Mouse (Mus musculus): ENCODE measurements around the gene Ywhaq. TPM values are rescaled to one million over a fixed set of nuclear protein-coding genes. Genes with fewer than 3 reads are reported as not detected.

Ywhaq gene
- 261 and 294 TPM in 2 replicates for total RNA-seq (2021)
- long read RNA-seq, transcript Ywhaq-201 (5 exons, 2,110 nt): minor isoform, 125 of 614 reads
- long read RNA-seq, transcript Ywhaq-202 (6 exons, 2,197 nt): major isoform, 390 of 614 reads
- long read RNA-seq, partial matches to known transcripts: 8 of 614 reads
- long read RNA-seq, other reads (novel, unspliced or antisense): 91 of 614 reads

GRCm38 (mm10) chr12:21417100-21418070, at the start of gene Ywhaq:
Ywhaq (minus strand) TSS chr12:21417637.
- DNase-seq: peak; percentile 98

DNA sequence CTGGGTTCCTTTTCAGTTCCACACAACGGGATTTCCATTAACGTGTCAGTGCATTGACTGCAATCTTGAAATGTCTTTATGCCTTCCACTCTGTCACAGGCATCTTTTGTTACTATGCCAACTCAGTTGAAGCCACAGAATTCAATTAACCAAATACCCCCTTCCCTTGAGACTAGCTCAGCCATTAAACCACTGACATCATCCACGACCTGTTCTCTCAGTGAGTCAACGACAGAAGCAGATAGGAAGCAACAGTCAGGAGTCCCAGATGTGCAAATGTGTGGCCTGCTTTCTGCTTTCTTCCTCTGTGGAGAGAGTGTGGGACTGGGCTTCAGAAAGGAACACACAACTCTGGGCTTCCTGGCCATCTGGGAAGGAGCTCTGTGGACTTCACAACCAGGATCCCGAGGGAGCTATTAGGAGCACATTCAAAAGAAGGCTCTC, 46.0 kb upstream of the Ywhaq start:
- no peak for DNase-seq

GRCm38 (mm10) chr12:21462658-21463057, 45.2 kb upstream of the Ywhaq start:
- no peak for DNase-seq

GRCm38 (mm10) chr12:21459681-21460080, 42.2 kb upstream of the Ywhaq start:
- no peak for DNase-seq

- no peak for DNase-seq
Measured at GRCm38 (mm10) chr12:21456021-21456420, 38.6 kb upstream of the Ywhaq start.

GRCm38 (mm10) chr12:21451752-21452151, 34.3 kb upstream of the Ywhaq start:
- peak; percentile 8 for DNase-seq

GRCm38 (mm10) chr12:21451351-21451750, 33.9 kb upstream of the Ywhaq start:
- DNase-seq: no peak

- no peak for DNase-seq
Measured at GRCm38 (mm10) chr12:21443783-21444182, 26.3 kb upstream of the Ywhaq start.

GRCm38 (mm10) chr12:21441870-21442269, 24.4 kb upstream of the Ywhaq start:
- DNase-seq: no peak

DNA sequence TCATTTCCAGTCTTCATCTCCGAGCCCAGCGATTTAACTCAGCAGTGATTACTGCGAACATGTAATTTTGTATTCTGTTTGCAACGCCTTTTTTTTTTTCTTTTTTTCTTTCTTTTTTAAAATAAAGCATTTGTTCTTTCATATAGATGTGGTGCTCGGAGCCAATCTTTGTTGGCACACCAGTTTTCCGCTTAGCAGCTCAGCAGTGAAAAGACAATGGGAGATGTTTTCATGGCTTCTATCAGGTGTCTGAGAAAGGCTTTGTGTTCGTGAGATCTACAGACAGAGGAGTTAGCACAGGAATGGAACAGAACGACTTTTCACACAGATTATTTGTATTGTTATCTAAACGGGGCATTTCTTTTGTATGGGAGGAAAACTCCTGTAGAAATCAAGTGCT, 22.0 kb upstream of the Ywhaq start:
- DNase-seq: no peak

DNA sequence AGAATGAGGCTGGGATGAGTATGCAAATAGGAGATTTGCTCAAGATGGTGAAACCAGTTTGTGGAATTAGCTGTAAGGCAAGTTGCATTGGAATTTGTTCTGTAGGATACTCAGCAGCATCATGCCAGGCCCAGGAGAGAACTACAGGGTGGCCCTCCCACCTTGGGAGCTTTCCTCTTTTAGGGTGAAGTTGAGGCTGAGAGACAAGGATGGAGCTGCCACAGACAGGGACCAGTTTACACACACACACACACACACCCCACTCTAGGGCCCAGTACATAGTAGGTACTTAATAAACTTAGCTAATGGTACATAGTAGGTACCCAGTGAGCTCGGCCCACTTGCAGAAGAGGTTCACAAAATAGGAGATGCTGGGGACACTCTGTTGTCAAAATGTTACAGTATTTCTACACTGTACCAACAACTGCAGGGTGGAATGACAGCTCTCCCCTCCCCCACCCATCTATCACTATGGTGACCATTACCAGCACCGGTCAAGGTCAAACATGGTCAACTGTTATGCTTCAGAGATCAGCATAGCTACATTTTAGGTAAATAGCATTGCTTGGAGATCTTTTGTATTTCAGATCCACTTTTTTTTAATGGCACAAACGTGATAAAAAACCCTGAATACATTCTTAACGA, 21.4 kb upstream of the Ywhaq start:
- no peak for DNase-seq

GRCm38 (mm10) chr12:21438294-21438693, 20.9 kb upstream of the Ywhaq start:
- no peak for DNase-seq

- DNase-seq: no peak
Measured at GRCm38 (mm10) chr12:21431950-21432349, 14.5 kb upstream of the Ywhaq start.

DNA sequence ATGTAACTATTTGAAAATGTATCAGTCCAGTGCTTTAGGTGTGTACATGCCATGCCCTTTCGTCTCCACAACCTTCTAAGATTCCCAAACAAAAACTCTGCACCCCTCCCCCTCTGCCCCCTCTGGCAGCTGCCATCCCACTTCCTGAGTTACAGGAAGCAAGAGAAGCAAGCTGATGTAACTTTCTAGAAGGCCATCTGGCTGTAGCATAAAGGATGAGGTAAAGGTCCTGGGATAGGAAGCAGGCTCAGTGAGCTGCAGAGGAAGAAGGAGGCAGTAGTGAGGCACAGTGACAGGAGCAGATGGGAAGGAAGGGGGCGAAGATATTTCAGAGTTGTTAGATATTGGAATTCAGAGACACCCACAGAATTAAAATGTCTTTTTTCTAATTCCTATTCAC, 13.6 kb upstream of the Ywhaq start:
- no peak for DNase-seq

- no peak for DNase-seq
Measured at GRCm38 (mm10) chr12:21430140-21430539, 12.7 kb upstream of the Ywhaq start.

DNA sequence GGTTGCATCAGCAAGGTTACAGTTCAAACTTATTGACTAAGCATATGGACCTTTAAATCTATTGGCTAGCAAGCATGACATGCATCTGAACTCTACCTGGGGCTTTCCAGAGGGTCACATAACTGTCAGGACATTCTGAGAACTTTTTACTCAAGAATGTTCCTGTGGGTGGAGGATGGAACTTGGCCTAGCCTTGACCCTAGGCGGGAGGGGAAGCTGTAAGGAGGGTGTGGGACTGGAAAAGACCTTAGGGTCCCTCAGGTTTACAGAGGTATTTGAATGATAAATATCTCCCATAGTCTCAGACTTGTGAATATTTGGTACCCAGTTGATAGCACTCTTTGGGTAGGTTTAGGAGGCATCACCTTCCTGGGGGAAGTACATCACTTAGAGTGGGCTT, 11.6 kb upstream of the Ywhaq start:
- DNase-seq: no peak

DNA sequence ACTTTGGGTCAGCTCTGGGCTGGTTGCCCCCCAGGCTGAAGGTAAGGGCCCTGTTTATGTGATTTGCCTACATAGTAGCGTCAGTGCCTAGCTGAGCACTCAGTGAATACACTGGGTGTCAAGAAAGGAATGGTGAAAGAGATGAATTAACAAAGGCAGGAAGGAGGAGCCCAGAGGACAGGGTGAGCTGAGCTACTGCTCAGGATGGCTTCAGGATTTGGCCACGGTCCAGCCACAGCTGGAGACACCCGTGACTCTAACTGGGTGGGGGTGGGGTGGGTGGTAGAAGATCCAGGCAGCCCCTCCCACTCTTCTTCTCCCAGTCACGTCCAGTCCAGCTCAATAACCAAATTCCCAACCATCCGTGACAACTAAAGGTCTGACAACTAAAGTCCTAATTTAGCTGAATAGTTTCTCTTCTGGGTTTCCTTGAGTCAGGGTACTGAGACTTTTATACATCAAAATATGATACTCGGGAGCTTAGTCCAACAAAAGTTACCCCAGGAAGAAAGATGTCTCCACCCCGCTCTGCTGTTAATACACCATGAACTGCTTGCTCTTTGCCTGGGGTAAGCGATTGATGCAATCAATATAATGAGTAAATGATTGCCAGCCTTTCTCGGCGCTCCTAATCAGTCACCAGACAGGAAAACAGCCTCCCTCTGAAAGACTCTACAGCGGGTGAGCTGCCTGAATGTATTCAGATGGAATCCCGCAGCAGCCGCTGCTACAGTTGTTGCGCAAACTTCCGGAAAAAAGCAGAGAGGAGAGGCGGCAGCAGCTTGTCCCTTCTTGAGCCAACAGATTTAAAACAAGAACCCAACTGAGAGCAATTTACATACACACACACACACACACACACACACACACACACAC, 8.9 kb upstream of the Ywhaq start:
- peak; percentile 45 for DNase-seq

DNA sequence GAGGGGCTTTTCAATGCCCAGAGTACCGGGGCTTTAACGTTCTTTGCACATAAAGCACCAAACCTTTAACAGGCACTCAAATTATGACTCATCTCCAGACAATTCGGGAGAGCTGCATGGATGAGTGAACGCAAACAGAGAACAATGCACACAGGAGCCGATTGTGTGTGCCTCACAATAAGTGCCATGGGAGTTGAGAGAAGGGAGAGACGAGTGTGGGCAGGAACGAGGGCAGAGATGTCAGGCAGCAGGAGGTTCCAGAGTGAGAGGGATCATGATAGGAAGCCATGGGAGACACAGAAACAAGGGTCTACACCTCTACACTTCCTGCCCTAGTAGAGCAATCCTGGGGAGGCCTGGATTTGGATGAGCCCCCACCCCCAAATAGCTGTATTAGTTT, 7.2 kb upstream of the Ywhaq start:
- DNase-seq: no peak

DNA sequence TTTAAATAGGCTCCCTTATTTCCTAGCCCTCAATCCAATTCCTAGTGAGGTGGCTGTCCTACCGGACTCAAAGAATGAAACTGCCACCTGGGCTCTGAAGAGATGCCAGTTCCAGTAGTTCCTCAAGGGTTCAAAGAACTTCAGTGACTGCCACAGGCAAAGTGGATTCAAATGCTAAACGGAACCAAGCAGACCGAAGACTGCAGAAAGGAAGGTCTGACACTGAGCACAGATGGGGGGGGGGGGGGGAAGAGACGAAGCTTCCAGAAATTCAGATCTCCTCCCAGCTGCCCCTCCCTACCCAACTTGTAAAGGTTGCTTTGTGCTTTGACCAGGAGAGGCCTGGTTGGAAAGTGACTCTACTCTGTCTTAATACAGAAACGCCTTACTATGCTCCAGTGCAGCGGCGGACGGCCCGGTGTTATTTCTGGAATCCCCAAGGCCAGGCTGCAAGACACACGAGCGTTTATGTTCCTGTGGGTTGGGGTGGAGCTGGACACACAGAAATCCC, 1.2 kb upstream of the Ywhaq start:
- peak; percentile 26 for DNase-seq

DNA sequence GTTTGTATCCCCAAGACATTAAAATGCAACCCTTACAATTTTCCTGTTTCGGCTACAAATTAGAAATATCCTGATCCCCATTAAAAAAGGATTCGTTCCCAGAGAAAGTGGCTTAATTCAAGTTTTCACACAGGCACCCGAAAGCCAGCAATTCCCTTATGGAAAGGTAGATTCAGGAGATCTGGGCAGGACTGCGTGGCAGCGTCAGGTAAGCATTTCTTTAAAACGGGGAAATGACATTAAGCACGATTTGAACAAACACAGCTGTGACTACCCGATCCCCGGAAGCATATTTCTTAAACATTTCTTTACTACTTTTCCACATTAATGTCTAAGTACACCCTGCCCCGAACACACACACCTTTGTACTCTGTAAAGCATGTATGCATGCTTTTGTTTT, 646 bp upstream of the Ywhaq start:
- DNase-seq: no peak

DNA sequence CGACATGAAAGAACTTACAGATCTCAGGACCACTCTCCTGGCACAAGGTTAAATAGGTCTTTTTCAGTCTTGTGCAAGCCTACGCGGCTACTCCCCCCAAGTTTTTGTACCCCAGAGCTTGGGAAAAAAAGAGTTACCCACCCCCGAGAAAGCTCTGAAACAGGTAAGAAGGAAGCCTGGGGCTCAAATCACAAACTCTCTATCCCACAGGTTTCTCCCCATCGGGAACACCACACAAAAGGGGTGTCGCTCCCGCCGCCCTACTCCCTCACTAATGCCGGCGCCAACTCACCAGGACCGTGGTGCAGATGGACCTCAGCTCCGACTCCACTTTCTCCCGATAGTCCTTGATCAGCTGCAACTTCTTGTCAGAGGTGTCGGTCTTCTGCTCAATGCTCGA, 931 bp downstream of the Ywhaq start:
- DNase-seq: peak; percentile 9

GRCm38 (mm10) chr12:21410620-21411019, 6.8 kb downstream of the Ywhaq start:
- DNase-seq: no peak

Data from adrenal gland, postnatal 25 days (tissue).